Mouse (Mus musculus): Measurements from ENCODE around the gene Cry2. TPM values are rescaled to one million over a fixed set of nuclear protein-coding genes. Genes with fewer than 3 reads are reported as not detected.

Gene Cry2
- total RNA-seq, 2 experiments from 2014 or later, result 11.9 to 19.8 TPM

DNA sequence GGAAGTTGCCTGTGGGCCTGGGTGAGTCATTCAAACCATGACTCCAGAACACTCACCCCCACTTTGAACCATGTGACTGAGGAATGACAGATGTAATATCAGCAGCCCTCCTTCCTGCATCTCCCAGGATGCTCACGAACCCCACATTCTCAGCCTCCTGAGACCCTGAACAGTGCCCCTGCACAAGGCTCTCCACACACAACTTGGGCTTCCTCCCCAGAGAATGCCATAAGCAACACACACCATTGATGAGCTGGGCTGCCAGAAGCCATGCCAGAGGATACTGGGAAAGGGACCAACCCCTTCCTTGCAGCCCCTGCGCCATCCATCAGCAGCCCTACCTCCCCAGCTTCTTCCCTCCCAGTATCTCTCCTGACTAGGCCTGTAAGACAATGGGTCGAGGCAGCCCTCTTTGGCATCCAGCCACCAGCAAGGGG is 45.7 kb downstream of the Cry2 start:
- no peak for DNase-seq

DNA sequence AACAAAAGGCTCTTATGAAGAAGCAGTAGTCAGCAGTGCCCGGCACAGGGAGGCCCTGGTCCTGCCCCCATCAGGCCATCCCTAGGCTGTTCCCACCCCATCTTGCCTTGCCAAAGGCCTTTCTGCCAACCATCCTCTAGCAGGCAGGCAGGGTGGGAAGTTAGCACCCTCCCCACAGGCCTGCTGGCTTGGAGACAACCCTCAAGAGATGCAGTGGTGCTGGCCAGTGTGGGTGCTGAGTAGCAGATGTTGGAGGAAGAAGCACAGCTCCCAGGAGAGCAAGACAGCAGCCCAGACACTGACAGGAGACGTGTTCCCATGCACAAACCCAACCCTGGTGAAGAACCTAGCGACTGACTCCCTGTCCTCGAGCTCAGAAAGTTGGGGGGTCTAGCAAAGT is 46.2 kb downstream of the Cry2 start:
- DNase-seq, result no peak

DNA sequence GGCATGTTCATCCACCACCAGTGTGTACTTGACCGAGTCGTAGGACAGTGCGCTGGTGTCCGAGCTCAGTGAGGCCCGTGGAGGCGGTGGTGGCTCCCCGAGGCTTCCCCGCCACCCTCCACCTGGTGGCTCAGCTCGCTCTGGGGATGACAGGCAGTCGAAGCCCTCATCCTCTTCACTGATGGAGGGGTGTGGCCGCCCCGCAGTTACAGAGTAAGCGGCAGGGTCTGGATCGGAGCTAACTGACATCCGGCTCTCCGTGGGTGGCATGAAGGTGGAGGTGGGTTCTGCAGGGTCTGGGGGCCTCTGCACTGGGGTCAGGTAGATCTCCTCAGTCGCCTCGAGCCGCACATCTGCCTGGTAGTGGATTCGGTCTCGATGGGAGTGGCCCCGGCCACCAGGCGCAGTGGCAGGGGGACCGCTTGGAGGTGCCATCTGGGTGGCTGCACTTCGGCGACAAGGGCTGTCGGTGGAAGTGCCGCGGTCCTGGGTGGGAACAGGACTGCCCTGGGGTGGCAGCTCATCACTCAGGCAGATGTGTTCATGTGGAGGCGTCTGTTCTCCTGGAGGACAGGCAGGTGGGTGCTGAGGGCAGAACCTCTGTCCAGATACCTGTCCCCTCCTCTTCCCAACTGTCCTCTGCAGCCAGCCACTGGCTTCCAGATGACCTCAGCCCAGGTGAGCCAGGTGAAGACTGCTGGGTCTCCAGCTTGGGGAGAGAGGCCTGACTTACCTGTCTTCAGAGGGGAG is 46.8 kb downstream of the Cry2 start:
- DNase-seq, result no peak

DNA sequence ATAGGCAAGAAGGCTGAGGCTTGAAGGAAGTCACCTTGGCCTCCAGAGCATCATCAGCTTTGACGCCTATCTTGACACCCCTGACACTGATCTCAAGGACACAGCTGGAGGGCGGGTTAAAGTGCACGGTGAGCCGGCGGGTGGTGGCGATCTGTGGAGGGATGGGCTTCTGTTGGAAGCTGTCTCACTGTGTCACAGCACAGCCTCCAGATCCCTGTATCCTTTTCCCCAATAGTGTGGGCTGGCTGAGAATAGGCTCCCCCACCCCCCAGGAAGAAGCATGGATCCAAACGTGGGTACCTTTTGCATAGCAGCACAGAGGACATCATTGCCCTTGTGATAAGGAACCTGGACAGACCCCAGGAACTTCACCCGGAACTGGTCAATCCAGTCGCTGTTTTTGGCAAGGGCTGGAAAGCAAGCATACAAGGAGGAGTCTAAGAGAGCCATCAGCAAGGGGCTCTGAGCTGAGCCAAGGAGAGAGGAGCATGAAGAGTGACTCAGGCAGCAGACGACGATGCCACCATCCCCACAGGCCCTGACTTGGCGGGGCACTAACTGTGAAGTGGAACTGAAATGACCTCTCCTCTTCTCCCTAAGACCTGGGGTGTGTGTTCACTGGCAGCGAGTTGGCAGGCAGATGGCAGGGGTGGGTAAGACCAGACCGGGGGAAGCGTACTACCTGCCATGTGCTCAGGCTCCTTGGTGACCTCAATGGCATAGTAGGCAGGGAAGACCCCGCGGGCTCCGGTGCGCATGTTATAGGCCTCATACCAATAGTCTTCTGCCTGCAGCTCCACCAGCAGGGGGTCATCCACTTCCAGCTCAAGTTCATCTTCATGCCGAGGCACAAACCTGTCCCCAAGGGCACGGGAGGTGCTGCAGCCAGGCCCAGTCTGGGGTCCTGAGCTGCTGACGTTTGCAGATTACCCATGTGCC is 48.5 kb downstream of the Cry2 start:
- no peak for DNase-seq

DNA sequence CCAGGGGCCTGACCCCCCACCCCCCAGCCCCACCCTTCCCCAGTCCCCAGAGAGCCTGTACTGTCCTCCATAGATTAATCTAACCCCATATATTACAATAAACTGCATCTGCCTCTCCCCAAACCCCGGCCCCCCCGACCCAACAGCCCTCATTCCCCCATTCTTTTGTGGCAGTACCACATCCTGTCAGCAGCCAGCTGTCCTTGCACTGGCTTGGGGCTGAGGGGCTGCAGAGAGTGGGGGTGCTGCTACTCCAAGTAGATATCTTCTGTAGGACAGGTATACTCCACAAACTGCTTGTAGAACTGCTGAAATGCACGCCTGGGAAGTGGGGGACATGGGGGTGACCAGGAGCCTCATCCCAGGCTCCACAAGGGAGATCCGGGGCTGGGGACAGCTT is 49.7 kb downstream of the Cry2 start:
- DNase-seq, result no peak

DNA sequence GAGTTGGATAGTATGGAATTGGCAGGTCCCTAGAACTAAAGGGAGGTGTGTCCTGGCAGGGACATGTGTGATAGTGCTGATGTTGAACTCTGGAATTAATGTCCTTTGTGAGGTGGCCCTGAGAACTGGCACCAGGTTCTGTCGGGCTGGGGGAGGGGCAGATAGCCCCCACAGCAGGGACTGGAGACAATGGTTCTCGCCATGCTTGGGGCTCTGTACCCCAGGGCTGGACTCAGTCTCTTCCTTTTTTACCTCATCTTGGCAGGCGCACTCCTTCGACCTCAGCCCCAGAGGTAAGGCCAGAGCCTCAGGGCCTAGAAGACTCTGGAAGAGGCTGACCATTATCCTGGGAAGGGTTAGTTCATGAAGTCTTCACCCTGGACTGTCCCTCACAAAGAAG is 51.1 kb downstream of the Cry2 start:
- no peak for DNase-seq

DNA sequence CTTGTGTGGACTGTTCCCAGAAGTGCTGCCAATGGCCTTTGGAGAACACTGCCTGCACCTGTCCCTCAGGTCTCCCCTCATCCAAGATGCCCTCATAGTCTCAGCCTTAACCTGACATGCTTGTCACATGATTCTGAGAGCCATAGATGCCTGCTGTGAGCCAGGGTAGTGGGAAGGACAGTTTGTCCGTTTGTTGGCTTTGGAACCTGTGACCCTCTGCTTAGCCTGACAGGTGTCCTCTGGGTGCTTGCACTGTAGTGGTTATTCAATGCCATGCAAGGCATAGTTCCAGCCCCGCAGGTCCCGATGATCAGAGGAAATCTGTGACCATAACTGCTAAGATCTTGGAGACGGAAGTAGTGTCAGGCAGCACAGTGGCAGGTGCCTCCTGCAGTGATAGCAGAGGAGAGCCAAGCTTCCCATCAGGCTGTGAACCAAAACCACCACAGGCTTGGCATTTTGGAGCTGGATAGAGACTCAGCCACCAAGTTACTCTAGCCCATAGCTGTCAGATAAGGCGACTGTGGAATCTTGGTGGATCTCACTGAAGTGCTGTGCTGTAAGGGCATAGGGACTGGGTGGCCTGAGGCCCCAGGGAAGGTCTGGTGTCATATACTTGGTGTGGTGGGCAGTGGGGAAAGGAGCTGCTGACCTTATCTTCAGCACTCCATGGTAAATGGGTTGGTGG is 51.8 kb downstream of the Cry2 start, which contains the start of gene 1700029I15Rik:
Gene 1700029I15Rik (plus strand): TSS at position 638 of the 688 bp plus-strand sequence.
- DNase-seq, result no peak

DNA sequence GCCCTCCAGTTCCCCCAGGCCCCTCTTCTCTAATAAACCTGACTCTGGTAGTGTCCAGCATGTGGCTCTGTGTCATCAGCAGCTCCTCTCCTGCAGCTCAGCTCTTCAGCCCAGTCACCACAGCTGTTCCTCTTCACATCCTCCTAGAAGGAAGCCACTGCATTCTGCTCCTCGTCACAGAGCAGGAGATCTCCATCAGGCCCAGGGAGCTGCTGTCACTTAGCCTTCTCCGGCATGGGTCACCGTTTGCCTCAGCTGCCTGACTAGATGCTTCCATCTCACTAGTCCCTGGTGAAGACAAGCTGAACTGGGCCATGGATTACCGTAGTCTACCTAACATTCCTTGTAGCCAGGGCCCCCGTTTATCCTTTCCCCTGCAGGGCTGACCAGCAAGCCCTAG is 52.7 kb downstream of the Cry2 start:
- no peak for DNase-seq

DNA sequence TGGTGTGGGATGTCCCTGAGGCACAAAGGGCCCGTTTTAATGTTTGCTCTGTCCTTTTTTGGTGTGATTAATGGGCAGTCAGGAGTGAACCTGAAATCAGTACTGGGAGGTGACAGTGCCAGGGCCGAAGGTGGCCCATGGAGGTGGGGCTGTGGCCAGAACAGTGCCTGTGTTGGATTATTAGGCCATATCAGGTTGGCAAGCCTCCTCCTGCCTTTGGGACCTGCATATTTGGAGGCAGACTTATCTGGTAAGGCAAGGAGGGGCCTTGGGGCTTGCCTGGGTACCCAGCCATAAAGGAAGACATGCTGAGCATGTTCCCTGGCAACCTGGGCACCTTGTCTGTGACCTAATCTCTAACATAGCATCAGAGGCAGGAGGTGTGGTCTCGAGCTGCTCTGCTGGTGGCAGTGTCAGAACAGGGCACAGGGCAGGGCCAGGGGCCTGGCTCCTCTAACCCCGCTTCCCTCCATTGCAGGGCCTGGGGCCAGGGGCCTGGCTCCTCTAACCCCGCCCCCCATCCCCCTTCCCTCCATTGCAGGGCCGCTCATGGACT is 53.3 kb downstream of the Cry2 start:
- no peak for DNase-seq

DNA sequence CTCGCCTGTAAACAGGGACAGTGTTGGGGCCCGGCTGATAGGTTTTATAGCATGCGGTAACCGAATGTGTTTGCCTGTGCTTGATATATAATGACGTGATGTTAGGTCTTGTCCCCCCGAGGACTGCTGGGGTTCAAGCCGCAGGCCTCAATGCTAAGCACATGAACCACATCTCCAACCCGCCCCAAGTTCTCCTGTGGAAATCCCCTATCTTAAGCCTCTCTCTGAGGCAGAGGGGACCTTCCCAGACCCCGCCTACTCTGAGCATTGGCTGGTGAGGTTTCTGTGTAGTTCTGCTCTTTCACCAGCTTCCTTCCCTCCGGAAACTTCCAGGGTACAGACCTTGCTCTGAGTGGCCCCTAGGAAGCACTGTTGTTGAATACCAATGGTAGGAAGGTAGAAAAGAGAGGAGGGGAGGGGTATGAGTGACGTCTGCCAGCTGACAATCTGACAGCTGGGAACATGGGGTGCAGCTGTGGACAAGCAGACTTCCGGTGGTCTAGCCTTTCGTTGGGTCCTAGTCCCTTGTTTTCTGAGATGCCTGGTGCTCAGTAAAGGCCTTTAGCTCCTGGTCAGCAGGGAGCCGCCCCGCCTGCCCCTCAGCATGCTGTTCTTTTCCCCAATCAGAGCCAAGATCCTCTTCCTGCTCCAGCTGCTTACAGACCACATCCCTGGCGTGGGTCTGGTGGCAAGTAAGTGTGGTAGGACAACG is 53.9 kb downstream of the Cry2 start:
- no peak for DNase-seq

DNA sequence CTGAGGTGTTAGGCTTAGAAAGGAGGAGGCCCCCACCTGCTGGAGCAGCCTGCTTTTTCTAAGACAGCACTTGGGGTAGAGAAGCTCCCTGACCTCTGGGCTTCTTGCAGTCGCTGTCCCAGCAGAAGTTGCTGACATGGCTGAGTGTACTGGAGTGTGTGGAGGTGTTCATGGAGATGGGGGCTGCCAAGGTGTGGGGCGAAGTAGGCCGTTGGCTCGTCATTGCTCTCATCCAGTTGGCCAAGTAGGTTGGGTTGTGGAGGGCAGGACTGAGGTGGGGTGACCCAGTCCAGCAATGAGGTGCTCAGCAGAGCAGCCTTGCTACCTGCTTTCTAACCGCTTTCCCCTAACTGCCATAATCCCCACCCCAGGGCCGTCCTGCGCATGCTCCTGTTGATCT is 56.5 kb downstream of the Cry2 start:
- DNase-seq, result no peak

DNA sequence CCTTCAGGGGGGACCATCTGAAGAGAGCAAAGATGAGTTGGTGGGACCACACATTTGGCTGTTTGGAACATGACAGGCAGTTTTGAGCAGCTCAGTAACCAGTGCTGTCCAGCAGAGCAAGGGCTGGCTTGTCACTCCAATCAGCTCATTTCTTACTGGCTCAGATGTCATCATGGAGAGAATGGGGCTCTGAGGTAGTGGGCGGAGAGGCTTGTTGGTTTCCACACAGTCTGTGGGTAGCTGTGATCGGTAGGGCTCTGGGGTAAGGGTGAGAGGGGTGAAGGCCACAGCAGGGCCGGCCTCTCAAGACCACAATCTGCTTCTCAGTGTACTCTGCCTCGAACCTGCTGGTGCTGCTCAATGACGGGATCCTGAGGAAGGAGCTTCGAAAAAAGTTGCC is 57.5 kb downstream of the Cry2 start:
- DNase-seq, result no peak

DNA sequence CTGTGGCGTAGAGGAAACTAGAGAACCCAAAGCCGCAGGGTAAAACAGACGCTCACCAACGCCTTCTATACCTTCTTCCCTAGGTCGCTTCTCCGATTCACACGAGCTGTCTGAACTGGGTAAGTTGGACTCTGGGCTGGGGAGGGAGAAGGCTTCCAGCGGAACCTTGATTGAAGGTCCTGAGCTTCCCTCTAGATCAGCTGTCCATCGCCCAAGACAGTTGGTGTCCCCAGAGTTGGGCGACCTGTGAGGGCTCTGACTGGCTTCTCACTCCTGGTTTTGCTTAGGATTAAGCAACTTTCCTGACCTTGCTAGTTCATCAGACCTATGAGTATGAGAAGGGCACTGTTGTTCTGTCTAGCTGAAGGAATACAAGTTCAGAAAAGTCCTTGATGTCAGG is 58.1 kb downstream of the Cry2 start:
- DNase-seq, result no peak

DNA sequence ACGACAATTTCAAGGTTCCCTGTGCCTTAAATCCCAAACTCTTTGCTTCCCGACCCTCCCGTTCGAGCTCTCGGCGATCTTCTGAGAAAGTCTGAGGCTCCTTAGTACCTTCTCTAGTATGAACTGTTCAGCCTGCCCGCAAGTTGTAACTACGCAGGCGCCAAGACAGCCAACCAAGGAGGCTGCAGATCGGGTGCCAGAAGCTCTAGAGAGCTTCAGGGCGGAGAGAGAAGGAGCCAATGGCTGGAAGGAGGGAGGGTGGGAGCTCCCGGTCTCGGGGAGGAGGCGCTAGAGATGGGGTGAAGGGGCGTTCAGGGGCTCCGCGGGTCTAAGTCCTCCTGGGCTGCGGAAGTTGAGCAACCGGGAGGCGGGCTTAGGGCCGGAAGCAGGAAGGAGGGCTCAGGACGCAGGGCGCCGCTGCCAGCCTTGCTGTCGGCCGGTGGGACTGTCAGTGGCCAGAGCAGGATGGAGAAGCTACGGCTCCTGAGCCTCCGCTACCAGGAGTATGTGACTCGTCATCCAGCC is 58.7 kb downstream of the Cry2 start:
- peak; percentile 98 for DNase-seq

DNA sequence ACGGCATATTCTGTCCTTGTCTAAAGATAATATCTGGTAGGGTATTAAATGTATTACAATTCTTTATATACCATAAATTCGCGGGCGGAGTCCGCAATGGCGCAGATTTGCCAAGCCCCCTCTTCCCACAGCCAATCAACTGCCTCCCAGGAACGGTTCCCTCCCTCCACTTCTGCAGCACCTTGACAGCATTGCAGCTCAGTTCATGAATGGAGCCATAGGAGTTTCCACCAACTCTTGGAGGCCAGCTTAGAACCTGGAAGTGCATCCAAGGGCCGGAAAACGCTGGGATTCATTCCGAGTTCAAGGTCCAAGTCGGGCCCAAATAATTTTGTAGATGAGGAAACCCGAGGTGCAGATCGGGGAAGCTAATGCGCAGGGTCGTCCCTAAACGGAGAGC is 59.3 kb downstream of the Cry2 start, which contains the start of the genes Pex16 and Large2:
Gene Pex16 (plus strand): TSS at position 163 of the 400 bp plus-strand sequence.
Gene Large2 (minus strand): TSS at position 356 of the 400 bp plus-strand sequence.
- no peak for DNase-seq

DNA sequence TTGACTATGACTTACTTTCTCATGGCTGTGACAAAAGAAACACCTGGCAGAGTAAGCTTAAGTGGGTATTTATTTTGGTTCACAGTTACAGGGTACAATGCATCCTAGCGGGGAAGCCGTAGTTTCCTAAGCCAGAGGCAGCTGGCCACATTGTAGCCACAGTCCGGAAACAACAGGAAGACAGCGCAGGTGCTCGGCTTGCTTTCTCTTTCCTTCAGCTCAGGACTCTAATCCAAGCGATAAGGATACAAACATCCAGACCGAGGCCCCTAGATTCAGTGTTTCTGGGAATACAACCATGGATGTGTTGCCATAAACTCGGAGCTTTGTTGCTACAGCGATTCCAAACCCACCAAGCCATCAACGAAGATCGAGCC is 60.4 kb downstream of the Cry2 start:
- no peak for DNase-seq

DNA sequence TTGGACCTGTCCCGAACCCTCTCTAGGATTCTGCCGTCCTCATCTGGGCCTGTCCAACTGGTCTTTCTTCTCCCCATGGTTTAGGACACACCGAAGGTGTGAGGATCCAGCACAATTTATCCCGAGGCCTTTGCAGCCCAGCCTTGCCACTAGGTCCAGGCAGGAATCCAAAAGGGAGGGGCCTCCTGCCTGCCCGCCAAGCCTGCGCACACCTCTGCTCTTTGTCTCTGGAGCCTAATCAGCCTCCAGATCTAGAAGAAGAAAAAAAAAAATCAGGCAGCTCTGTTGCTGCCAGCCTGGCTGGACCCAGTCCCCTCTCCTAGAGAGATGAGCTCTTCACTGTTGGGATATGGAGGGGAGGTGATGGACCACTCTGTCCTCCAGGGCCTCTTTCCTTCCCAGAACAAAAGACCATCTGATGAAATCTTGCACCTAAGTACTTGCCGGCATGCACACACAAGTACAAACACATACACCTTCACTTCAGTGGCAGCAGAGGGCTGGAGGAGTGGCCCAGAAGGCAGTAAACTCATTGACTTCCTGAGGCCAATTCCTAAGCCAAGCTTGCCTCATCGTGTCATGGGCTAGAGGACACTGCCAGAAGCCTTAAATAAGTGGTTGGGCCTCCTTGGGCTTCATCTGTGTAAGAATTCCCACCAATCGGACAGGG is 60.9 kb downstream of the Cry2 start:
- no peak for DNase-seq

DNA sequence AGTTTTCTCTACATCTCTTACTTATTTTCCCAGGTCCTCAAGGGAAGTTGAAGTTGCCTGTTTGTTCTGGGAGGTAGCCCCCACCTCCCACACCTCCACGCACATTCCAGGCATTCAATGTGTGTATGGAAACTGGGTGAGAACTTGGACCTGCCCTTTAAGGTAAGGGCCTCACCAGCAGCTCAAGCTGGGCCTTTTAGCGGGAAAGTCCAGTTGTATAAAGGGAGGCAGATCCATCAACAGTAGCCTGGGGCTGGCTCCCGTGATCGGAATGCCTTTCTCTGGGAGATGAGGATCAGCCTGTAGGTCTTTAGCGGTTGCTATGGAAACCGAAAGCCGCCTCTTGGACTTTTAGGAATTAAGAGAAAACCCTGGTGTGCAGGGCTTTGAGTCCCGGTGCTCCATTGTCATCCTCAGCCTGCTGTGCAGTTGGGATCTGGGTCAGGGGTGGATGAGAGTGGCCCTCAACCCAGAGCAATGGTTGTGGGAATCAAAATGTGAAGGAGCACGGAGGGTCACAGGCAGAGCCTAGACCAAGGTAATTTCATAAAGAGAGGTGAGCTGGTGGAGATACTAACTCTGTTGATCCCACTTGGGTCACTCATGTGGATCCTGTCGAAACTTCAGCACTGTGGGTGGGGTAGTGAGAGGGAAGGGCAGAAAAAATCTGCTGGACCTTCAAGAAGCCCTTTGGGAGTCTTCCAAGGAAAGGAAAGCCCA is 61.7 kb downstream of the Cry2 start:
- no peak for DNase-seq

DNA sequence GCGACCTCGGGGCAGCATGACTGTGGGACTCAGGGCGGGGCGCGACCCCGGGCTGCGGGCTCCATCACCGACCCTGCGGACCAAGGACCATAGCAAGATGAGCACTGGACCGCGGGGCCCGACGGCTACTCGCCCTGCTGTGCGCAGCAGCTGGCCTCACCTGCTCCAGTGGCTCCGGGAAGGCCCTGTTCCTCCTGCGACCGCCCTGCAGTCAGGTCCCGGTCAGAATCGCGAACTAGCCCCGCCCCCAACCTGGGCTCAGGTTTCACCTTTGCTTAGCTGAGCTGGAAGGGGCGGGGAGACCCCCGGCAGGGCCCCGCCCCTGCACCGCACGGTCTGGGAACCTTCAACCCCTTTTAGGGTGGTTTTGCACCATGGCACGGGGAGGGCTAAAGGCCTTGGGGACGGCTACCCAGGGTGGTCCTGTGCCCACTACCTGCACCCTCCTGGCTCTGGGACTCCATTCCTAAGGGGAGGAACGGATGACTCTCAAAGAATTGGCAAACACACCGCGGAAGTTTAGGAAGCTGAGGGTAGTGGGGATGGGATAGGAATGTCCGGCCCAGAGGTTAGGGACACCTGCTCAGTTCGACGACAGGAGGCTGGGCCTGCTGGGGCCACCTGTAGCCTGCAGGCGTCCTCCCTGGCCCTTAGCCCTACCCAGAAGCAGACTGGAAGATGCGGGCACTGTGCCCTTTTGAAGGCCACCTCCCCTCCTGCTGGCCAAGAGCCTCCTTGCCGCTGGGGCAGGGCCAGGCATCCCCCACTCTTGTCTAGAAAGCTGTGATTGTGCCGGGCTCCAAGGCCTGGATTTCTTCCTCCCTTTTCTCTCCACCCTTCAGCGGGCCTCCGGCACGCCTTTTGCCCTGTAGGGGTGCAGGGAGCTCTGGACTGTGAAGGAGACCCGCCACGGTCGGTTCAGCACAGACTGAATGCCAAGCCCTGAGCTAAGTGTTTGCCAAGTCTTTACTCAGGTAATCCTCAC is 62.7 kb downstream of the Cry2 start:
- no peak for DNase-seq
